In the genomic region with DNA sequence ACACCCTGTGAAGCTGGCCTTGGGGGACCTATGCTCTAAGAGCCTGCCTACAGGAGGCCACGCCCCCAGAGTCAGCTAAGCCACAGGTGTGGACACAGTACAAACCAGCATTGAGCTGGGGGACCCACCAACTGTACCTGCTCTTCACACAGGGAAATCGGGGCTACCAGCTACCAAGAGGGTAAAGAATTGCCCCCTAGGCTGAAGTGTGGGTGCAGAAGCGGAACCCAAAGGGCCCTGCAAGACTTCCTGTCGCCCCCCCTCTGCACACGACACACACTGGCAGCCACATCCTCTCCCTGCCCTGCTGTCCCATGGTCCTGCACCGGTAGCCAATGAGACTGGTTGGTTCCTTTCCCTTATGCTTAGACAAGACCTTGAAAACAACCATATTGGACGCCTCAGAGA, we compare ENCODE assay signal across 8 mouse cellular contexts. TPM values are rescaled to one million over a fixed set of nuclear protein-coding genes. Genes with fewer than 3 reads are reported as not detected.
A peak's percentile ranks its signal among the peaks of the same experiment; 100 is the strongest.
DNase-seq lines count a peak whose midpoint lies in the region; ATAC-seq lines count a peak whose summit lies in the region.

No protein-coding gene starts in this region.

- peak overlapping the region; percentile 75 for H3K4me2 ChIP-seq in forebrain, embryonic 14.5 days (ENCODE audit: low read length)
- peak overlapping the region; percentile 77 for H3K4me2 ChIP-seq in midbrain, embryonic 12.5 days (replicated peaks)

- WGBS in forebrain, embryonic 14.5 days, result 82% methylated on average over 7 of the region's 7 CpGs
- 87% methylated on average over 7 of the region's 7 CpGs for WGBS in midbrain, embryonic 12.5 days

- peak overlapping the region; percentile 78 for H3K9ac ChIP-seq in forebrain, embryonic 14.5 days (ENCODE audit: low read length)
- peak overlapping the region; percentile 83 for H3K9ac ChIP-seq in midbrain, embryonic 12.5 days (replicated peaks)

- no peaks in the 10 kb centered on the region for H3K27me3 ChIP-seq in forebrain, embryonic 14.5 days (replicated peaks; ENCODE audit: control insufficient read depth, insufficient read depth, low read length)
- H3K27me3 ChIP-seq in midbrain, embryonic 12.5 days, result peaks cover 48% of the 10 kb centered on the region

- peak; percentile 84 for DNase-seq in 3T3-L1 (ENCODE audit: low read depth, low spot score)
- peak; percentile 62 to 83 for DNase-seq in CD8-positive naive resting alpha-beta T cell, adult 2 months (ENCODE audit: low read depth in 2 of 2, low spot score in 2 of 2)
- DNase-seq in forebrain, embryonic 14.5 days (ENCODE audit: low spot score), result no peak
- DNase-seq in kidney, postnatal 4 days, result peak; percentile 53 to 69
- peak; percentile 89 for DNase-seq in thymus, postnatal 0 days (ENCODE audit: low spot score)
- no peak for DNase-seq in gastrocnemius, adult 8-10 months (ENCODE audit: low spot score in 2 of 2)

- peaks cover 15% of the 10 kb centered on the region for H3K4me1 ChIP-seq in forebrain, embryonic 14.5 days (ENCODE audit: control insufficient read depth, insufficient read depth, low read length)
- peaks cover 40% of the 10 kb centered on the region for H3K4me1 ChIP-seq in midbrain, embryonic 12.5 days

- H3K9me3 ChIP-seq in forebrain, embryonic 14.5 days (replicated peaks; ENCODE audit: control insufficient read depth, low read length), result no peaks in the 10 kb centered on the region
- H3K9me3 ChIP-seq in midbrain, embryonic 12.5 days, result no peaks in the 10 kb centered on the region

- H3K4me3 ChIP-seq in forebrain, embryonic 14.5 days (ENCODE audit: low read depth, low read length), result peak overlapping the region; percentile 58
- peak overlapping the region; percentile 62 for H3K4me3 ChIP-seq in midbrain, embryonic 12.5 days

- H3K27ac ChIP-seq in forebrain, embryonic 14.5 days (ENCODE audit: low read depth, low read length), result no peak overlapping the region
- no peak overlapping the region for H3K27ac ChIP-seq in midbrain, embryonic 12.5 days (replicated peaks)

- peaks cover 32% of the 10 kb centered on the region for H3K36me3 ChIP-seq in forebrain, embryonic 14.5 days (ENCODE audit: control insufficient read depth, insufficient read depth, low read length)
- H3K36me3 ChIP-seq in midbrain, embryonic 12.5 days, result peaks cover 29% of the 10 kb centered on the region

- ATAC-seq in forebrain, embryonic 14.5 days, result no peak
- ATAC-seq in midbrain, embryonic 12.5 days (ENCODE audit: low FRiP score, low read depth), result no peak
- ATAC-seq in cerebellum, adult (ENCODE audit: insufficient number of reproducible peaks, low FRiP score, low TSS enrichment), result no peak

RNA-seq across cellular contexts. Expression of gene Mast3, which starts 13.6 kb away (rescaled TPM):
- 15.5 and 18.6 TPM in 2 replicates for polyA plus RNA-seq in forebrain, embryonic 14.5 days (2014; fragmentation: Nextera tagmentation; extraction: Ambion mirVana)
- polyA plus RNA-seq in midbrain, embryonic 12.5 days (2016; fragmentation: Nextera tagmentation; extraction: Ambion mirVana), result 17.1 and 18.0 TPM in 2 replicates
- 37.2 and 37.3 TPM in 2 replicates for polyA plus RNA-seq in thymus, postnatal 0 days (2015; fragmentation: Nextera tagmentation; extraction: Ambion mirVana)
- total RNA-seq in gastrocnemius, adult 8-10 months (2022), result 1 to 10 TPM; 1.7 to 4.5 (median 2.4) TPM

RNA-seq across cellular contexts. Expression of gene Pik3r2, which starts 14.8 kb away (rescaled TPM):
- polyA plus RNA-seq in forebrain, embryonic 14.5 days (2014; fragmentation: Nextera tagmentation; extraction: Ambion mirVana), result 57.9 and 84.9 TPM in 2 replicates
- 73.4 and 74.6 TPM in 2 replicates for polyA plus RNA-seq in midbrain, embryonic 12.5 days (2016; fragmentation: Nextera tagmentation; extraction: Ambion mirVana)
- 35.1 and 38.6 TPM in 2 replicates for polyA plus RNA-seq in thymus, postnatal 0 days (2015; fragmentation: Nextera tagmentation; extraction: Ambion mirVana)
- 10 to 100 TPM; 14.5 to 17.4 (median 16.0) TPM for total RNA-seq in gastrocnemius, adult 8-10 months (2022)

RNA-seq across cellular contexts. Expression of gene Il12rb1, which starts 17.0 kb away (rescaled TPM):
- polyA plus RNA-seq in forebrain, embryonic 14.5 days (2014; fragmentation: Nextera tagmentation; extraction: Ambion mirVana), result 0.22 TPM in 1 of 2 replicates, not detected in the other
- polyA plus RNA-seq in midbrain, embryonic 12.5 days (2016; fragmentation: Nextera tagmentation; extraction: Ambion mirVana), result 0.08 TPM in 1 of 2 replicates, not detected in the other
- 16.2 TPM in 2 replicates for polyA plus RNA-seq in thymus, postnatal 0 days (2015; fragmentation: Nextera tagmentation; extraction: Ambion mirVana)
- total RNA-seq in gastrocnemius, adult 8-10 months (2022), result not detected

RNA-seq across cellular contexts. Expression of gene Mpv17l2, which starts 30.6 kb away (rescaled TPM):
- 52.3 and 60.8 TPM in 2 replicates for polyA plus RNA-seq in forebrain, embryonic 14.5 days (2014; fragmentation: Nextera tagmentation; extraction: Ambion mirVana)
- polyA plus RNA-seq in midbrain, embryonic 12.5 days (2016; fragmentation: Nextera tagmentation; extraction: Ambion mirVana), result 35.4 and 37.3 TPM in 2 replicates
- 54.3 and 54.4 TPM in 2 replicates for polyA plus RNA-seq in thymus, postnatal 0 days (2015; fragmentation: Nextera tagmentation; extraction: Ambion mirVana)
- total RNA-seq in gastrocnemius, adult 8-10 months (2022), result 10 to 100 TPM; 19.7 to 24.6 (median 22.2) TPM

RNA-seq across cellular contexts. Expression of gene Rab3a, which starts 36.8 kb away (rescaled TPM):
- polyA plus RNA-seq in forebrain, embryonic 14.5 days (2014; fragmentation: Nextera tagmentation; extraction: Ambion mirVana), result 330 and 371 TPM in 2 replicates
- 98.9 and 102 TPM in 2 replicates for polyA plus RNA-seq in midbrain, embryonic 12.5 days (2016; fragmentation: Nextera tagmentation; extraction: Ambion mirVana)
- polyA plus RNA-seq in thymus, postnatal 0 days (2015; fragmentation: Nextera tagmentation; extraction: Ambion mirVana), result 7.0 and 8.0 TPM in 2 replicates
- 10 to 100 TPM; 28.5 to 34.0 (median 32.3) TPM for total RNA-seq in gastrocnemius, adult 8-10 months (2022)

Comparison
In these comparisons a context has a peak if more than half of its experiments do, and no peak if none do; other contexts are left out.
1. DNase-seq: peak in 3T3-L1 (single experiment), CD8-positive naive resting alpha-beta T cell, adult 2 months (2 of 2), kidney, postnatal 4 days (2 of 2) and thymus, postnatal 0 days (single experiment); none in forebrain, embryonic 14.5 days (single experiment) and gastrocnemius, adult 8-10 months (0 of 2).
2. RNA of gene Il12rb1, which starts 17.0 kb away (polyA plus RNA-seq): 16.2 TPM in thymus, postnatal 0 days; 0.08 TPM in midbrain, embryonic 12.5 days and 0.22 TPM in forebrain, embryonic 14.5 days; every median in the first group is over 10 times any median in the second.